Mouse (Mus musculus): Measurements from ENCODE around the gene Cope. TPM values are rescaled to one million over a fixed set of nuclear protein-coding genes. Genes with fewer than 3 reads are reported as not detected.

The Cope gene
- total and polyA plus RNA-seq, 3 experiments, result 134 to 243 (median 191) TPM

GRCm38 (mm10) chr8:70284421-70284820 is 17.9 kb upstream of the Cope start:
- H3K4me1 ChIP-seq (ENCODE audit: control insufficient read depth in 1 of 2, insufficient read depth in 2 of 2), result peaks cover 5 to 14% of the 10 kb centered on the region in 2 experiments
- H3K9ac ChIP-seq (ENCODE audit: insufficient read depth, low read depth), result no peak overlapping the region
- dilution Hi-C loops (cut with MboI; ENCODE audit: extremely low pct_ligation_motif_present, extremely low pct_unique_long_range_greater_than_20kb, low sequenced_read_pairs), result no loop called here
- TF ChIP-seq IRF4 (IDR thresholded peaks at IDR 0.05; ENCODE audit: low read depth, low read length) (no peak), POLR2AphosphoS2 (IDR thresholded peaks at IDR 0.05; ENCODE audit: low read depth, low read length) (no peak), SIN3A (IDR thresholded peaks at IDR 0.05; ENCODE audit: low read length) (no peak), ZKSCAN1 (IDR thresholded peaks at IDR 0.05; ENCODE audit: borderline replicate concordance, low read depth, low read length) (no peak), USF1 (IDR thresholded peaks at IDR 0.05; ENCODE audit: low read depth, low read length) (no peak), MAFK (IDR thresholded peaks at IDR 0.05; ENCODE audit: insufficient replicate concordance, low read length) (no peak), CTCF (conservative IDR thresholded peaks at IDR 0.05 in 1 of 2, IDR thresholded peaks at IDR 0.05 in 1 of 2; ENCODE audit: low read depth in 2 of 2, low read length in 2 of 2) (no peak), GABPA (IDR thresholded peaks at IDR 0.05; ENCODE audit: insufficient replicate concordance, low read depth, low read length) (no peak), UBTF (IDR thresholded peaks at IDR 0.05; ENCODE audit: low read depth, low read length) (no peak)
- in situ Hi-C loops (cut with MboI; ENCODE audit: low pct_ligation_motif_present, low pct_unique_long_range_greater_than_20kb, low sequenced_read_pairs), result no loop called here
- H3K9me3 ChIP-seq (replicated peaks; ENCODE audit: low read length), result peaks cover 3% of the 10 kb centered on the region
- H3K27me3 ChIP-seq (replicated peaks), result no peaks in the 10 kb centered on the region
- no peak overlapping the region for H3K27ac ChIP-seq (ENCODE audit: insufficient read depth, low read depth)
- H3K36me3 ChIP-seq (replicated peaks in 1 of 2; ENCODE audit: control insufficient read depth in 1 of 2, insufficient read depth in 1 of 2, low read length in 1 of 2), result peaks cover 14 to 40% of the 10 kb centered on the region in 2 experiments
- no peak for DNase-seq (ENCODE audit: extremely low read depth)
- H3K4me2 ChIP-seq (ENCODE audit: insufficient read depth, low read depth, poor library complexity, severe bottlenecking), result no peak overlapping the region
- no peaks in the 10 kb centered on the region for H3K79me2 ChIP-seq (replicated peaks; ENCODE audit: control insufficient read depth, extremely low read depth, insufficient read depth, poor library complexity, severe bottlenecking)
- H3K4me3 ChIP-seq (replicated peaks in 1 of 3; ENCODE audit: low read depth in 2 of 3, low read length in 2 of 3, poor library complexity in 1 of 3), result no peak overlapping the region

- in situ Hi-C loops (cut with MboI; ENCODE audit: low pct_ligation_motif_present, low pct_unique_long_range_greater_than_20kb, low sequenced_read_pairs), result no loop called here
- Histone ChIP-seq H3K4me2 (ENCODE audit: insufficient read depth, low read depth, poor library complexity, severe bottlenecking) (no peak overlapping the region), H3K27me3 (replicated peaks) (no peaks in the 10 kb centered on the region), H3K27ac (ENCODE audit: insufficient read depth, low read depth) (no peak overlapping the region), H3K4me3 (replicated peaks in 1 of 3; ENCODE audit: low read depth in 2 of 3, low read length in 2 of 3, poor library complexity in 1 of 3) (no peak overlapping the region), H3K9ac (ENCODE audit: insufficient read depth, low read depth) (no peak overlapping the region), H3K9me3 (replicated peaks; ENCODE audit: low read length) (peaks cover 3% of the 10 kb centered on the region), H3K4me1 (ENCODE audit: control insufficient read depth in 1 of 2, insufficient read depth in 2 of 2) (peaks cover 5 to 14% of the 10 kb centered on the region in 2 experiments), H3K79me2 (replicated peaks; ENCODE audit: control insufficient read depth, extremely low read depth, insufficient read depth, poor library complexity, severe bottlenecking) (no peaks in the 10 kb centered on the region), H3K36me3 (replicated peaks in 1 of 2; ENCODE audit: control insufficient read depth in 1 of 2, insufficient read depth in 1 of 2, low read length in 1 of 2) (peaks cover 19 to 48% of the 10 kb centered on the region in 2 experiments)
- dilution Hi-C loops (cut with MboI; ENCODE audit: extremely low pct_ligation_motif_present, extremely low pct_unique_long_range_greater_than_20kb, low sequenced_read_pairs), result no loop called here
- no peak for DNase-seq (ENCODE audit: extremely low read depth)
- TF ChIP-seq EP300 (IDR thresholded peaks at IDR 0.05; ENCODE audit: low read length) (no peak), MEF2A (IDR thresholded peaks at IDR 0.05; ENCODE audit: borderline replicate concordance, low read depth, low read length) (no peak), E2F4 (IDR thresholded peaks at IDR 0.05; ENCODE audit: insufficient replicate concordance, low read depth, low read length) (no peak), ZC3H11A (IDR thresholded peaks at IDR 0.05; ENCODE audit: low read depth, low read length) (no peak), TBP (conservative IDR thresholded peaks at IDR 0.05; ENCODE audit: low read depth, low read length) (no peak), IRF4 (IDR thresholded peaks at IDR 0.05; ENCODE audit: low read depth, low read length) (no peak), UBTF (IDR thresholded peaks at IDR 0.05; ENCODE audit: low read depth, low read length) (no peak), JUN (IDR thresholded peaks at IDR 0.05; ENCODE audit: insufficient read depth, low read depth, low read length) (no peak)
These were observed 17.0 kb upstream of the Cope start for GRCm38 (mm10) chr8:70285304-70285703.
